Mouse (Mus musculus): Measurements from ENCODE around the gene 4930544D05Rik. TPM values are rescaled to one million over a fixed set of nuclear protein-coding genes. Genes with fewer than 3 reads are reported as not detected.
A peak's percentile ranks its signal among the peaks of the same experiment; 100 is the strongest.

The 4930544D05Rik gene
- polyA plus RNA-seq, 1 experiment from 2014 or later = not detected

DNA sequence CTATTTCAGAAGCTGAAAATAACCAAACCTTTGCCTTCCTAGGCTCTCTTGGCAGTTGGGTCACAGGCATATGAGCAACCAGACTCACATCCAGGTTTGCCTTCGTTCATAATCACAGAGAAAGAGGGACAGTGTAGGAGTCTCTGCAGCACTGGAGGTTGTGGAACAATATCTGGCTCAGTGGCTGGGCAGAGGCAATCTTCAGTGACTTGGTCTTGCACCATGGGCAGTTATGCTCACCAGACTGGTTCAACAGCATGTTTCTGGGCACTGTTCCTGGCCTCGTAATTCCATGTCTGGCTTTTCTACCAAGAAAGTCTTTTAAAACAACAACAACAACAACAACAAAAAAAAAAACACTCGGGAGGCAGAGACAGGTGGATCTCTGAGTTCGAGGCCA is 20.0 kb downstream of the 4930544D05Rik start:
- WGBS = 83% methylated on average over 4 of the region's 4 CpGs
- H3K27me3 ChIP-seq (ENCODE audit: low read depth, poor library complexity, severe bottlenecking) = no peaks in the 10 kb centered on the region

DNA sequence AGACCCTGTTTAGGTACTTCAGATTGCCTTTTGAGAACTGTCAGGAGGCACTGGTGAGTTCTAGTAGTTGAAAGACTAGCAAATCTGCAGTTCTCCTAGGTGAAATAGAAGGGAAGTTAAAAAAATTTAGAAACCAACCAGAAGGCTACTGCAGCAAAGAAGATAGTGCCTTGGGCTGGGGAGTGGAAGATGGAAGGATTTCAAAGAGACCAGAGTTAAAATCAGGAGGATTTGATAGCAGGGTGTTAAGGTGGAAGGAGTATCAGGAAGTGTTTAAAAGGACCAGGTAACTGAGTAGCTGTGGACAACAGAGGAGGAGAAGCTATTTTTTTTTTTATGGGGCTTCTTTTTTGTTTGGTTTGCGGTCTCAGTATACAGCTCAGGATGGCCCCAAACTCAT is 22.1 kb downstream of the 4930544D05Rik start:
- no peaks in the 10 kb centered on the region for H3K9me3 ChIP-seq (replicated peaks)
- no peaks in the 10 kb centered on the region for H3K4me1 ChIP-seq
- no peaks in the 10 kb centered on the region for H3K27me3 ChIP-seq (ENCODE audit: low read depth, poor library complexity, severe bottlenecking)
- no peak overlapping the region for H3K27ac ChIP-seq (replicated peaks)
- no peak for DNase-seq (ENCODE audit: low spot score)
- H3K4me3 ChIP-seq = no peak overlapping the region
- WGBS = 92% methylated on average over 1 of the region's 1 CpGs
- H3K36me3 ChIP-seq = peaks cover 1% of the 10 kb centered on the region; the same call in 1 of the 2 replicates

More for the DNA sequence above, 20.0 kb downstream of the 4930544D05Rik start:
- H3K27ac ChIP-seq (replicated peaks) = no peak overlapping the region
- H3K36me3 ChIP-seq = no peaks in the 10 kb centered on the region
- H3K9me3 ChIP-seq (replicated peaks) = no peaks in the 10 kb centered on the region
- DNase-seq (ENCODE audit: low spot score) = no peak
- no peak overlapping the region for H3K4me3 ChIP-seq
- no peaks in the 10 kb centered on the region for H3K4me1 ChIP-seq

DNA sequence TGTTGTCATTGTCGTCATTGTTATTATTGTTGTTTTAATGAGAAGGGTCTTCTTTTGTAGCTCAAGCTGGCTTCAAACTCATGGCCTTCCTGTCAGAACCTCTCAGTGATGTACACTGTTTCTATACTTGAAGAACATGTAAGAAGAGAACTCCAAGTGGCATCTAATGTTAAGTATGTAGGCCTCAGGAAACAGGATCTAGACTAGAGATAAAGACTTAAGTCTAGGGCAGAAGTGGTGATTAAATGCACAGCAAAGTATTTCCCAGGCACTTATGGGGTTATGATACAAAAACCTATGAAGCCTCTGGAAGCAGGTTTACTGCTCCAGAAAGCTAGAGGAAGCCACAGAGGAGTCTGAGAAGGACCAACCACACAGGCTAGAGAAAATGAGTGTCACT is 22.6 kb downstream of the 4930544D05Rik start:
- Histone ChIP-seq H3K36me3 (peaks cover 7% of the 10 kb centered on the region), H3K9me3 (replicated peaks) (no peaks in the 10 kb centered on the region), H3K4me1 (no peaks in the 10 kb centered on the region), H3K4me3 (no peak overlapping the region), H3K27me3 (ENCODE audit: low read depth, poor library complexity, severe bottlenecking) (no peaks in the 10 kb centered on the region), H3K27ac (replicated peaks) (no peak overlapping the region)
- 88% methylated on average over 1 of the region's 1 CpGs for WGBS
- DNase-seq (ENCODE audit: low spot score) = no peak

- no peak within 1 kb of the TSS for H3K4me3 ChIP-seq
- H3K27ac ChIP-seq (replicated peaks) = no peak within 1 kb of the TSS
- H3K4me1 ChIP-seq = no peaks in the 10 kb centered on the region
- peaks cover 12% of the 10 kb centered on the region for H3K36me3 ChIP-seq
- WGBS = 60% methylated on average over 5 of the region's 5 CpGs
- no peaks in the 10 kb centered on the region for H3K27me3 ChIP-seq (ENCODE audit: low read depth, poor library complexity, severe bottlenecking)
- no peaks in the 10 kb centered on the region for H3K9me3 ChIP-seq (replicated peaks)
- DNase-seq (ENCODE audit: low spot score) = no peak
Observed at GRCm38 (mm10) chr11:70638714-70639278, 23.1 kb downstream of the 4930544D05Rik start, which contains the start of gene Gp1ba. Gene Gp1ba (plus strand): TSS chr11:70639122.

- Histone ChIP-seq H3K27ac (replicated peaks) (no peak overlapping the region), H3K9me3 (replicated peaks) (no peaks in the 10 kb centered on the region), H3K4me1 (no peaks in the 10 kb centered on the region), H3K4me3 (no peak overlapping the region), H3K36me3 (peaks cover 23% of the 10 kb centered on the region), H3K27me3 (ENCODE audit: low read depth, poor library complexity, severe bottlenecking) (no peaks in the 10 kb centered on the region)
- no peak for DNase-seq (ENCODE audit: low spot score)
- WGBS = 82% methylated on average over 8 of the region's 8 CpGs
Observed at GRCm38 (mm10) chr11:70639976-70640375, 24.3 kb downstream of the 4930544D05Rik start.

GRCm38 (mm10) chr11:70641241-70641640 is 25.6 kb downstream of the 4930544D05Rik start:
- Histone ChIP-seq H3K27ac (replicated peaks) (no peak overlapping the region), H3K4me1 (peaks cover 12% of the 10 kb centered on the region), H3K4me3 (no peak overlapping the region), H3K9me3 (replicated peaks) (no peaks in the 10 kb centered on the region), H3K27me3 (ENCODE audit: low read depth, poor library complexity, severe bottlenecking) (no peaks in the 10 kb centered on the region), H3K36me3 (peaks cover 33% of the 10 kb centered on the region)
- DNase-seq (ENCODE audit: low spot score) = no peak
- 80% methylated on average over 7 of the region's 7 CpGs for WGBS

DNA sequence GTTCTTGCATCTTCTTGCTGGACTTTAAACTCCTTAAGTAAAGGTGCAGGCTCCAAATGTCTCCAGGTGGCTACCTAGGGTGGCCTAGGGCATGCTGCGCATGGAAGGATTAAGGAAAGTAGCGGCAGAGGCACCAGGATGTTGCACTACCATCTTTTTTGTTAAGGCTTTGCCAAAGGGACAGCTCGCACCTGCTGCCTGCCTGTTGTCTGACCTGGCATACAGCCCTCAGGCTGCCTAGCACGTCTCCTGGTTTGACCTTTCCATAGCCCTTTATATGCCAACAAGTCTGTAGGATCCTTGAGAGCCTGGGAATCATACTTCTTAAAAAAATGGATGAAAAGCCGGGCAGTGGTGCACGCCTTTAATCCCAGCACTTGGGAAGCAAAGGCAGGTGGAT is 27.4 kb downstream of the 4930544D05Rik start:
- H3K27ac ChIP-seq (replicated peaks) = no peak overlapping the region
- DNase-seq (ENCODE audit: low spot score) = no peak
- peaks cover 22% of the 10 kb centered on the region for H3K4me1 ChIP-seq
- whole genome bisulfite sequencing = 90% methylated on average over 6 of the region's 6 CpGs
- H3K36me3 ChIP-seq = peaks cover 33% of the 10 kb centered on the region
- no peak overlapping the region for H3K4me3 ChIP-seq
- no peaks in the 10 kb centered on the region for H3K9me3 ChIP-seq (replicated peaks)
- no peaks in the 10 kb centered on the region for H3K27me3 ChIP-seq (ENCODE audit: low read depth, poor library complexity, severe bottlenecking)

DNA sequence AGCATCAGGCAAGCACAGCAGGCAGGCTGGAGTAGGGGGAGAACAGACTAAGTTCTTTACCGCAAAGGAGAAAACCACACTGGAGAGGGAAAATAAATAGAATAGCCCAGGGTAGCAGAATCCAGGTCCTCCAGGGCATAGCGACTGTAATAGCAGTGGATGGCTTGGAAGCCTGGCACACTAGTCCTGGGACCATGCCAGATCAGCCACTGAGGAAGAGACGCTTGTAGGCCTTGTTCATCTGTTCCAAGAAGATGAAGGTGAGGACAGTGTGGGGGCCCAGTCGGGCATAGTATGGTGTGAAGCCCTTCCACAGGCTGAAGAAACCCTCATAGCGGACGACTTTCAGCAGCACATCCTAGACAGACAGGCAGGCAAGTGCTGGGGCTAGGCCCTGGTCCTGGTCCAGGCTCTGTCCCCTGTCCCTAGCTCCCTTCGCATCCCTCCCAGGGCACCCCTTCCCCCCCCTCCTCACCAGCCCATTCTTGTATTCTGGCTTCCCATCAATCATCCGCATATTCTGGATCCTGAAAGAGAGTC is 29.0 kb downstream of the 4930544D05Rik start:
- peak overlapping the region; percentile 23 for H3K4me3 ChIP-seq
- WGBS = 96% methylated on average over 8 of the region's 8 CpGs
- no peak for DNase-seq (ENCODE audit: low spot score)

DNA sequence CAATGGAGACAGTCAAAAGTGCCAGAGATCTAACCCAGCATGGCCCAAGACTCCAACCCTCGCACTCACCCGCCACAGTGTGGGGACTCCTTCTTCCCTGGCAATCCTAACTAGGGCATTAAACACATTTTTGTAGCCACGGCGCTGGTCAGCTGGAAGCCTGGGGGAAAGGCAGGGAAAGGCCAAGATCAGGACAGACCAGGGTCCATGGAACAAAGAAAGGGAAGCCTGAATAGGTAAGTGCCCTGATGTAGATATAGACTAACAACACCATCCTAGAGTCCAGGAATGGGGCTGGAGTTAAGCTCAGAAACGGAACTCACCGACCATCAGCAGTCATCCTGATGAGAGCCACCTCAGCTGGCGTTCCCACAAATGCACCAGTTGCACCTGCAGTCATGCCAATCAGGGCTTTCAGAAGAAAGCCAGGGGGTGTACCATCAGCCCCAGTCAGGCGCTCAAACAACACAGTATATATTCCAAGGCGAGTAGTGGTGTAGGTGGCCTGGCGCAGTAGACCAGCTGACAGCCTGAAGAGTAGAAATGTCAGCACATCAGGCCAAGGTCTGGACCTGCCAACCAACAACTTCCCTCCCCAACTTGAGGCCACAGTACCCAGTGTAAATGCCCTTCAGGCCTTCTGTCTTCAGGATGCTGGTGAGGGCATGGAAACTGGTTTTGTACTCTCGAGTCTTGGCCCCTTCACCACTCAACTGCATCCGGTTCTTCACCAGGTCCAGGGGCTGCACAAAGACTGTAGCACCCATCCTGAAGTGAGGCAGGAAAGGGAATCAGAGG is 30.0 kb downstream of the 4930544D05Rik start:
- Histone ChIP-seq H3K4me3 (peak overlapping the region; percentile 90), H3K4me1 (peaks cover 36% of the 10 kb centered on the region), H3K27ac (replicated peaks) (peak overlapping the region; percentile 95), H3K36me3 (peaks cover 58% of the 10 kb centered on the region), H3K27me3 (ENCODE audit: low read depth, poor library complexity, severe bottlenecking) (no peaks in the 10 kb centered on the region), H3K9me3 (replicated peaks) (no peaks in the 10 kb centered on the region)
- no peak for DNase-seq (ENCODE audit: low spot score)
- WGBS = 92% methylated on average over 12 of the region's 12 CpGs

More for the DNA sequence above, 29.0 kb downstream of the 4930544D05Rik start:
- Histone ChIP-seq H3K36me3 (peaks cover 48% of the 10 kb centered on the region), H3K9me3 (replicated peaks) (no peaks in the 10 kb centered on the region), H3K27ac (replicated peaks) (no peak overlapping the region), H3K27me3 (ENCODE audit: low read depth, poor library complexity, severe bottlenecking) (no peaks in the 10 kb centered on the region), H3K4me1 (peaks cover 35% of the 10 kb centered on the region)

DNA sequence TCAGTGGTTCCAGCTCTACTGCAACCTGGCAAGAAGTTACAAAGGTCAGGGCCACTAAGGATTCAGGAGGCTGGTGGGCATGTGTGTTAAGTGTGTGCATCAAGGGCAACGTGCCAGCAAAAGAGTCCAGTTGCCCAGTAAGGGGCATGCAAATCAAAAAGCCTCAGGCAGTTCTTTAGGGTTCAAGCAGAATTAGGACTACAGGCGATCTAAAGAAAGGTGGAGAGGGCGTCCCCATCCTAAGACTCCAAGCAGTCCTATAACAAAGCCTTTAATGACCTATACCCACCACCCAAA is 30.6 kb downstream of the 4930544D05Rik start:
- Histone ChIP-seq H3K4me1 (peaks cover 41% of the 10 kb centered on the region), H3K27me3 (ENCODE audit: low read depth, poor library complexity, severe bottlenecking) (no peaks in the 10 kb centered on the region), H3K4me3 (peak overlapping the region; percentile 90), H3K27ac (replicated peaks) (peak overlapping the region; percentile 95), H3K9me3 (replicated peaks) (no peaks in the 10 kb centered on the region), H3K36me3 (peaks cover 64% of the 10 kb centered on the region)
- DNase-seq (ENCODE audit: low spot score) = no peak
- 27% methylated on average over 3 of the region's 3 CpGs for WGBS

DNA sequence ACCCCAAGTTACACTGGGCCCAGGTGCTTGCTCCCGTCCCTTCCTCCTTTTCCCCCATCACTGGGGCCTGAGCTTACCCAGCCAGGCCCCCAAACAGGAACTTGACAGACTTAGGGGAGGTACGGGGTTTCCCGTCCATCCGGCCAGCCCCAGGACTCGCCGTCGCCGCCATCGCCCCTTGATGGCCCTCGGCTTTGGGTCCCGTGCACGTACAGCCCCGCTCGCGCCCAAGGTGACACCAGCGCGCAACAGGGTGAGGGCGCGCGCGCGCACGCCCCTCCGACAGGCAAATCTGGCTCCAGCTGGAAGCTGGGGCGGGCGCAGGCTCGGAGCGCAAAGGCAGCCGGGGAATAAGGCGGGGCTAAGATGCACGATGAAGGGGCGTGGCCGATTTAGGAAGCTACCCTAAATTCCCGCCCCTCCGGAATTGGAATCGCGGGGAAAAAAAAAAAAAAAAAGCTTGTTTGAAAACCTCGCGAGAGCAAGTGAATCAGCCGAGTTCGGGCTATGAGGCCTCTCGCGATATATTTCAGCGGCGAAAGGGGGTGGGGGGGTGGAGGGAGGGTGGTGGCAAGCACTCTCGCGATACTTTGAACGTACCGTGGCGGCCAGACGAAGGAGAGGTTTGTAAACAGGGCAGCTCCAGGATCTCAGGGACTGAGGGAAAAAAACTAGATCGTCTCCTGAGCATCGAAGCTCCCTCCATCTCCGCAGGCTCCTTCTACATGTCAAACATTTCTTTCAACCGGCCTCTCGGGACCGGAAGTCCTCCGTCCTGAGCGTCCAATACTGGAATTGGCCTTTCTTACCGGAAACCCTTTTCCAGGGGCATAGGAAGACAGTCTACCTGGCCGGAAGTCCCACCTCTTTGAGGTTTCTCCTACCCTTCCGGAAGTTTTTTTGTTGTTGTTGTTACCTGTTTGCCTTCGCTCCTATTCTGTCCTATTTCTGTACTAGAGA is 31.3 kb downstream of the 4930544D05Rik start, which contains the start of the genes Rnf167 and Slc25a11:
Gene Rnf167, plus strand, starts transcription at position 545 of the 960 bp plus-strand sequence.
Gene Slc25a11, minus strand, starts transcription at position 789 of the 960 bp plus-strand sequence.
- H3K4me3 ChIP-seq = peak within 1 kb of the TSS; percentile 90
- H3K4me1 ChIP-seq = peaks cover 43% of the 10 kb centered on the region
- WGBS = under 1% methylated on average over 63 of the region's 63 CpGs
- DNase-seq (ENCODE audit: low spot score) = peak; percentile 97
- no peaks in the 10 kb centered on the region for H3K27me3 ChIP-seq (ENCODE audit: low read depth, poor library complexity, severe bottlenecking)
- H3K9me3 ChIP-seq (replicated peaks) = no peaks in the 10 kb centered on the region
- H3K36me3 ChIP-seq = peaks cover 71% of the 10 kb centered on the region
- H3K27ac ChIP-seq (replicated peaks) = peak within 1 kb of the TSS; percentile 95

DNA sequence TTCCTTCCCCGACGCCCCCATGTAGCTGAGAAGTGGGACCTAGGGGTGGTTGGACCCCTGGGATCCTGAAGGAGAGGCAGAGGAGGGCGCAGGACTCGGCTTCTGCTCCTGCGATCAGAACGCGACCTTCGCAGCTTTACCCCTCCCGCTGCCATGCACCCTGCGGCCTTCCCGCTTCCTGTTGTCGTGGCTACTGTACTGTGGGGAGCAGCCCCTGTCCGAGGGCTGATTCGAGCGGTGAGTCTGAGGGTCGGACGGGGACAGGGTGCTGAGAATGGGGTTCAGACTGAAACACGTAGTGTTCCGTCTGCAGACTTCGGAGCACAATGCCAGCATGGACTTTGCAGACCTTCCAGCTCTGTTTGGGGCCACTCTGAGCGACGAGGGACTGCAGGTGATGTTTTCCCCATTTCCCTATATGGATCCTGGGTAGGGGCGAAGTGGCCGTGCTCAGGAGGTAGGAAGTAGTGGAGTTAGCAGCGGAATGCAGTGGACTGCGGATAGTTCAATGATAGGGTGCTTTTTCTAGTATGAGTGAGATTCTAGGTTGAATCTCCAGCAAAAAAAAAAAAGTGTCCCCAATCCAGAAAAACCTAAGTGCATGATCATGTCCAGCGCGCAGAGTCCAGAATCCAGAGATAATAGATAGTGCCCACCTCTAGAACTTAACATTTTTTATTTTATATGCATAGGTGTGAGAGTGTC is 32.2 kb downstream of the 4930544D05Rik start:
- WGBS = 5% methylated on average over 28 of the region's 28 CpGs
- Histone ChIP-seq H3K9me3 (replicated peaks) (no peaks in the 10 kb centered on the region), H3K27ac (replicated peaks) (peak overlapping the region; percentile 95), H3K4me3 (peak overlapping the region; percentile 90), H3K4me1 (peaks cover 52% of the 10 kb centered on the region), H3K36me3 (peaks cover 78% of the 10 kb centered on the region), H3K27me3 (ENCODE audit: low read depth, poor library complexity, severe bottlenecking) (no peaks in the 10 kb centered on the region)
- DNase-seq (ENCODE audit: low spot score) = no peak
